Mouse (Mus musculus) stomach, embryonic 14.5 days (tissue): ENCODE measurements around the gene Cpsf4. TPM values are rescaled to one million over a fixed set of nuclear protein-coding genes. Genes with fewer than 3 reads are reported as not detected.

Experiments
- ATAC-seq: fragments of 200-750 bp; cut with Nextera tagmentation; 2 replicates; pipeline ENCODE4 v1.8.0; 2017; ENCODE audit warnings: low read depth, moderate TSS enrichment; ENCODE audit not compliant: insufficient number of reproducible peaks, insufficient read depth, low FRiP score
- H3K27ac ChIP-seq: fragments of 300-500 bp; sonication (generic); 2 replicates; pipeline ENCODE4 v1.5.1; 2014; ENCODE audit warnings: mild to moderate bottlenecking, low read length, moderate library complexity, mixed read lengths
- H3K27me3 ChIP-seq: fragments of 300-500 bp; sonication (generic); 2 replicates; pipeline ENCODE4 v1.6.1; 2014; ENCODE audit warnings: low read length, control low read depth, mixed read lengths; ENCODE audit not compliant: control insufficient read depth, insufficient read depth
- H3K36me3 ChIP-seq: fragments of 300-500 bp; sonication (generic); 2 replicates; pipeline ENCODE4 v1.6.1; 2014; ENCODE audit warnings: mild to moderate bottlenecking, control low read depth, low read length, moderate library complexity, mixed read lengths; ENCODE audit not compliant: control insufficient read depth, insufficient read depth
- H3K4me1 ChIP-seq: fragments of 300-500 bp; sonication (generic); 2 replicates; pipeline ENCODE4 v1.6.1; 2014; ENCODE audit warnings: low read length, control low read depth, mixed read lengths; ENCODE audit not compliant: control insufficient read depth, insufficient read depth
- H3K4me2 ChIP-seq: fragments of 300-500 bp; sonication (generic); replicated peaks from 2 replicates; pipeline ENCODE4 v1.6.1; 2014; ENCODE audit warnings: low read depth, low read length, control low read depth
- H3K4me3 ChIP-seq: fragments of 300-500 bp; sonication (generic); 2 replicates; pipeline ENCODE4 v1.5.1; 2014; ENCODE audit warnings: low read depth, low read length, control low read depth
- H3K9ac ChIP-seq: fragments of 300-500 bp; sonication (generic); replicated peaks from 2 replicates; pipeline ENCODE4 v1.6.1; 2014; ENCODE audit warnings: low read depth, mild to moderate bottlenecking, control low read depth, low read length, moderate library complexity, mixed read lengths
- H3K9me3 ChIP-seq: fragments of 300-500 bp; sonication (generic); 2 replicates; pipeline ENCODE4 v1.6.1; 2016; ENCODE audit warnings: low read depth, low read length, control low read depth; ENCODE audit not compliant: control insufficient read depth
- WGBS: fragments of 180-500 bp; shearing (Covaris S2); extraction: QIAGEN DNeasy Blood & Tissue Kit; methylation state at CpG from one replicate; pipeline ENCODE4 v1.1.7; 2014; 5-methylcytosine and 5-hydroxymethylcytosine counted together
- polyA plus RNA-seq: library from polyadenylated mRNA; unstranded; fragments of >200 nt; fragmentation: Nextera tagmentation; extraction: Ambion mirVana; gene quantifications from 2 replicates; pipeline ENCODE4 v1.2.1, GENCODE M21; 2014

Cpsf4 gene
- 26.4 and 28.2 TPM in 2 replicates for polyA plus RNA-seq

GRCm38 (mm10) chr5:145166536-145167305 lies at the start of gene Cpsf4, which contains the start of gene Ptcd1:
Gene Cpsf4 (plus strand): TSS chr5:145167213.
Gene Ptcd1 (minus strand): TSS chr5:145167108.
- H3K9ac ChIP-seq = peak within 1 kb of the TSS; percentile 93
- H3K36me3 ChIP-seq = peaks cover 32% of the 10 kb centered on the region
- peak within 1 kb of the TSS; percentile 84 for H3K27ac ChIP-seq
- peak within 1 kb of the TSS; percentile 91 for H3K4me2 ChIP-seq
- WGBS = under 1% methylated on average over 51 of the region's 51 CpGs
- peak; percentile 96 for ATAC-seq
- no peaks in the 10 kb centered on the region for H3K9me3 ChIP-seq
- H3K4me1 ChIP-seq = peaks cover 11% of the 10 kb centered on the region; the same call in 1 of the 2 replicates
- no peaks in the 10 kb centered on the region for H3K27me3 ChIP-seq
- H3K4me3 ChIP-seq = peak within 1 kb of the TSS; percentile 89

- ATAC-seq = no peak
- Histone ChIP-seq H3K4me3 (no peak overlapping the region), H3K36me3 (peaks cover 7% of the 10 kb centered on the region; the same call in 1 of the 2 replicates), H3K27ac (no peak overlapping the region), H3K4me1 (0 out of 2 replicates have a peak, but pooled peaks cover 2% of the 10 kb centered on the region), H3K4me2 (no peak overlapping the region), H3K27me3 (no peaks in the 10 kb centered on the region), H3K9ac (no peak overlapping the region), H3K9me3 (no peaks in the 10 kb centered on the region)
- 48% methylated on average over 6 of the region's 6 CpGs for WGBS
Measured at GRCm38 (mm10) chr5:145118005-145118404, 49.0 kb upstream of the Cpsf4 start.

- Histone ChIP-seq H3K27me3 (no peaks in the 10 kb centered on the region), H3K27ac (no peak overlapping the region), H3K36me3 (peaks cover 12% of the 10 kb centered on the region; the same call in 1 of the 2 replicates), H3K9ac (no peak overlapping the region), H3K9me3 (no peaks in the 10 kb centered on the region), H3K4me3 (no peak overlapping the region), H3K4me2 (no peak overlapping the region), H3K4me1 (0 out of 2 replicates have a peak, but pooled peaks cover 2% of the 10 kb centered on the region)
- no peak for ATAC-seq
- WGBS = 83% methylated on average over 5 of the region's 5 CpGs
Measured at GRCm38 (mm10) chr5:145118461-145118860, 48.6 kb upstream of the Cpsf4 start.

- H3K9ac ChIP-seq = no peak overlapping the region
- no peak overlapping the region for H3K4me3 ChIP-seq
- H3K27ac ChIP-seq = no peak overlapping the region
- H3K4me1 ChIP-seq = 0 out of 2 replicates have a peak, but pooled peaks cover 2% of the 10 kb centered on the region
- no peak for ATAC-seq
- no peaks in the 10 kb centered on the region for H3K27me3 ChIP-seq
- H3K36me3 ChIP-seq = peaks cover 20% of the 10 kb centered on the region; the same call in 1 of the 2 replicates
- H3K9me3 ChIP-seq = no peaks in the 10 kb centered on the region
- H3K4me2 ChIP-seq = no peak overlapping the region
- 90% methylated on average over 2 of the region's 2 CpGs for WGBS
Measured at GRCm38 (mm10) chr5:145119385-145119784, 47.6 kb upstream of the Cpsf4 start.

GRCm38 (mm10) chr5:145120921-145121320 lies 46.1 kb upstream of the Cpsf4 start:
- no peak overlapping the region for H3K4me3 ChIP-seq
- no peaks in the 10 kb centered on the region for H3K4me1 ChIP-seq
- peaks cover 31% of the 10 kb centered on the region for H3K36me3 ChIP-seq
- ATAC-seq = no peak
- no peaks in the 10 kb centered on the region for H3K27me3 ChIP-seq
- 63% methylated on average over 7 of the region's 7 CpGs for WGBS
- H3K9ac ChIP-seq = no peak overlapping the region
- no peak overlapping the region for H3K4me2 ChIP-seq
- no peak overlapping the region for H3K27ac ChIP-seq
- no peaks in the 10 kb centered on the region for H3K9me3 ChIP-seq

- 90% methylated on average over 19 of the region's 19 CpGs for WGBS
- no peaks in the 10 kb centered on the region for H3K4me1 ChIP-seq
- H3K27ac ChIP-seq = no peak overlapping the region
- peaks cover 42% of the 10 kb centered on the region for H3K36me3 ChIP-seq
- ATAC-seq = no peak
- H3K9me3 ChIP-seq = no peaks in the 10 kb centered on the region
- no peaks in the 10 kb centered on the region for H3K27me3 ChIP-seq
- no peak overlapping the region for H3K4me2 ChIP-seq
- H3K4me3 ChIP-seq = no peak overlapping the region
- no peak overlapping the region for H3K9ac ChIP-seq
Measured at GRCm38 (mm10) chr5:145123396-145123795, 43.6 kb upstream of the Cpsf4 start.

GRCm38 (mm10) chr5:145126580-145126979 lies 40.4 kb upstream of the Cpsf4 start:
- H3K27me3 ChIP-seq = no peaks in the 10 kb centered on the region
- no peak for ATAC-seq

GRCm38 (mm10) chr5:145129124-145129523 lies 37.9 kb upstream of the Cpsf4 start:
- Histone ChIP-seq H3K27me3 (no peaks in the 10 kb centered on the region), H3K9ac (no peak overlapping the region), H3K27ac (no peak overlapping the region), H3K4me1 (no peaks in the 10 kb centered on the region), H3K4me3 (no peak overlapping the region), H3K4me2 (no peak overlapping the region), H3K36me3 (peaks cover 74% of the 10 kb centered on the region), H3K9me3 (no peaks in the 10 kb centered on the region)
- WGBS = 94% methylated on average over 4 of the region's 4 CpGs
- no peak for ATAC-seq

More at GRCm38 (mm10) chr5:145126580-145126979, 40.4 kb upstream of the Cpsf4 start:
- H3K27ac ChIP-seq = no peak overlapping the region
- H3K9me3 ChIP-seq = no peaks in the 10 kb centered on the region
- 96% methylated on average over 9 of the region's 9 CpGs for WGBS
- H3K4me1 ChIP-seq = no peaks in the 10 kb centered on the region
- H3K36me3 ChIP-seq = peaks cover 68% of the 10 kb centered on the region
- H3K9ac ChIP-seq = no peak overlapping the region
- no peak overlapping the region for H3K4me2 ChIP-seq
- H3K4me3 ChIP-seq = no peak overlapping the region
